Mouse (Mus musculus) myocyte (in vitro differentiated cells): ENCODE data around the gene Hectd2. TPM values are rescaled to one million over a fixed set of nuclear protein-coding genes. Genes with fewer than 3 reads are reported as not detected.

Source experiments
- H3K27me3 ChIP-seq: one replicate; pipeline ENCODE4 v1.6.1; 2011; ENCODE audit not compliant: control insufficient read depth, insufficient read depth, insufficient read length
- H3K36me3 ChIP-seq: one replicate; pipeline ENCODE4 v1.6.1; 2011; ENCODE audit not compliant: control insufficient read depth, insufficient read depth
- H3K4me2 ChIP-seq: one replicate; pipeline ENCODE4 v1.6.1; 2011; ENCODE audit warnings: low read depth, control low read depth
- H3K4me3 ChIP-seq: one replicate; pipeline ENCODE4 v1.5.1; 2011; ENCODE audit warnings: mild to moderate bottlenecking, control low read depth, moderate library complexity
- H3K79me2 ChIP-seq: one replicate; pipeline ENCODE4 v1.6.1; 2011; ENCODE audit not compliant: control insufficient read depth, insufficient read depth
- H3ac ChIP-seq: one replicate; pipeline ENCODE4 v1.6.1; 2011; ENCODE audit not compliant: control insufficient read depth, insufficient read length
- CEBPB ChIP-seq: IDR thresholded peaks from 2 replicates; pipeline ENCODE4 v1.6.1; 2011; ENCODE audit warnings: mild to moderate bottlenecking, moderate library complexity; ENCODE audit not compliant: poor library complexity, insufficient read depth, severe bottlenecking
- E2F4 ChIP-seq: IDR thresholded peaks from one replicate; pipeline ENCODE4 v1.6.1; 2011; ENCODE audit warnings: mild to moderate bottlenecking, control low read depth, moderate library complexity; ENCODE audit not compliant: insufficient read depth
- MAX ChIP-seq: IDR thresholded peaks from one replicate; pipeline ENCODE4 v1.6.1; 2011; ENCODE audit warnings: low read depth, mild to moderate bottlenecking, control low read depth
- MYOD1 ChIP-seq, 3 experiments: IDR thresholded peaks; one replicate each; pipeline ENCODE4 v1.6.1; 2011; ENCODE audit warnings: control low read depth in 2 of 3, low read depth in 2 of 3, mild to moderate bottlenecking in 2 of 3, moderate library complexity in 1 of 3; ENCODE audit not compliant: insufficient read length in 2 of 3, control insufficient read depth in 1 of 3
- MYOG ChIP-seq, 3 experiments: IDR thresholded peaks; one replicate each; pipeline ENCODE4 v1.6.1; 2011; ENCODE audit warnings: control low read depth in 2 of 3, low read depth in 2 of 3, mild to moderate bottlenecking in 2 of 3; ENCODE audit not compliant: insufficient read length in 2 of 3, control insufficient read depth in 1 of 3, insufficient read depth in 1 of 3
- POLR2A ChIP-seq: IDR thresholded peaks from one replicate; pipeline ENCODE4 v1.6.1; 2011; ENCODE audit warnings: low read depth, mild to moderate bottlenecking, control low read depth, moderate library complexity; ENCODE audit not compliant: insufficient read length
- POLR2AphosphoS2 ChIP-seq: IDR thresholded peaks from one replicate; pipeline ENCODE4 v1.6.1; 2011; ENCODE audit warnings: low read depth, control low read depth; ENCODE audit not compliant: insufficient read length
- REST ChIP-seq: IDR thresholded peaks from one replicate; pipeline ENCODE4 v1.6.1; 2011; ENCODE audit warnings: mild to moderate bottlenecking, control low read depth, moderate library complexity; ENCODE audit not compliant: insufficient read depth, insufficient read length
- SRF ChIP-seq: IDR thresholded peaks from one replicate; pipeline ENCODE4 v1.6.1; 2011; ENCODE audit warnings: low read depth; ENCODE audit not compliant: control insufficient read depth, insufficient read length
- TCF12 ChIP-seq: IDR thresholded peaks from one replicate; pipeline ENCODE4 v1.6.1; 2011; ENCODE audit warnings: mild to moderate bottlenecking, control low read depth; ENCODE audit not compliant: poor library complexity, insufficient read depth, severe bottlenecking
- TCF3 ChIP-seq: IDR thresholded peaks from one replicate; pipeline ENCODE4 v1.6.1; 2011; ENCODE audit warnings: low read depth, control low read depth; ENCODE audit not compliant: insufficient read length
- USF1 ChIP-seq: IDR thresholded peaks from one replicate; pipeline ENCODE4 v1.6.1; 2011; ENCODE audit warnings: low read depth, mild to moderate bottlenecking, control low read depth, moderate library complexity
- polyA plus RNA-seq: library from polyadenylated mRNA; unstranded; fragments of >200 nt; fragmentation: generic; extraction: Trizol; gene quantifications from one replicate; pipeline ENCODE4 v1.2.1, GENCODE M21; 2012; ENCODE audit warnings: missing spikeins

The Hectd2 gene
- polyA plus RNA-seq, 1 experiment = 0.88 TPM

- TF ChIP-seq SRF (no peak), MAX (no peak), USF1 (no peak), TCF12 (no peak), TCF3 (no peak), MYOD1 (IDR thresholded peaks at IDR 0.05; ENCODE audit: control insufficient read depth in 1 of 3, insufficient read length in 2 of 3, low read depth in 2 of 3) (no peak), E2F4 (no peak), POLR2A (no peak), REST (no peak)
- Histone ChIP-seq H3K27me3 (no peaks in the 10 kb centered on the region), H3K4me3 (no peak overlapping the region), H3ac (no peak overlapping the region), H3K79me2 (no peaks in the 10 kb centered on the region), H3K36me3 (no peaks in the 10 kb centered on the region), H3K4me2 (no peak overlapping the region)
Observed at GRCm38 (mm10) chr19:36560160-36560559, 5.7 kb downstream of the Hectd2 start.

GRCm38 (mm10) chr19:36561171-36561570 lies 6.7 kb downstream of the Hectd2 start:
- Histone ChIP-seq H3K79me2 (no peaks in the 10 kb centered on the region), H3ac (no peak overlapping the region), H3K36me3 (no peaks in the 10 kb centered on the region), H3K27me3 (no peaks in the 10 kb centered on the region), H3K4me2 (no peak overlapping the region), H3K4me3 (no peak overlapping the region)
- no peak for TF ChIP-seq CEBPB
- no peak for TF ChIP-seq TCF12
- TF ChIP-seq POLR2A = no peak
- no peak for TF ChIP-seq SRF
- TF ChIP-seq E2F4 = no peak
- no peak for TF ChIP-seq MYOD1 (IDR thresholded peaks at IDR 0.05; ENCODE audit: control insufficient read depth in 1 of 3, insufficient read length in 2 of 3, low read depth in 2 of 3)
- no peak for TF ChIP-seq USF1
- TF ChIP-seq MAX = no peak
- no peak for TF ChIP-seq TCF3
- TF ChIP-seq POLR2AphosphoS2 = no peak
- no peak for TF ChIP-seq REST
- no peak for TF ChIP-seq MYOG (IDR thresholded peaks at IDR 0.05; ENCODE audit: control insufficient read depth in 1 of 3, insufficient read depth in 1 of 3, insufficient read length in 2 of 3, low read depth in 2 of 3)

GRCm38 (mm10) chr19:36564396-36564795 lies 10.0 kb downstream of the Hectd2 start:
- Histone ChIP-seq H3K36me3 (no peaks in the 10 kb centered on the region), H3K27me3 (no peaks in the 10 kb centered on the region), H3K4me3 (no peak overlapping the region), H3K4me2 (no peak overlapping the region), H3K79me2 (no peaks in the 10 kb centered on the region), H3ac (no peak overlapping the region)
- no peak for TF ChIP-seq TCF12
- TF ChIP-seq TCF3 = no peak
- no peak for TF ChIP-seq SRF
- no peak for TF ChIP-seq CEBPB
- TF ChIP-seq REST = no peak
- no peak for TF ChIP-seq POLR2AphosphoS2
- no peak for TF ChIP-seq MYOG (IDR thresholded peaks at IDR 0.05; ENCODE audit: control insufficient read depth in 1 of 3, insufficient read depth in 1 of 3, insufficient read length in 2 of 3, low read depth in 2 of 3)

GRCm38 (mm10) chr19:36573986-36574385 lies 19.5 kb downstream of the Hectd2 start:
- Histone ChIP-seq H3K36me3 (no peaks in the 10 kb centered on the region), H3K4me3 (no peak overlapping the region), H3K4me2 (no peak overlapping the region), H3K27me3 (no peaks in the 10 kb centered on the region), H3K79me2 (no peaks in the 10 kb centered on the region), H3ac (no peak overlapping the region)
- no peak for TF ChIP-seq E2F4
- TF ChIP-seq CEBPB = no peak

GRCm38 (mm10) chr19:36575159-36575558 lies 20.7 kb downstream of the Hectd2 start:
- Histone ChIP-seq H3K4me2 (no peak overlapping the region), H3K4me3 (no peak overlapping the region), H3K27me3 (no peaks in the 10 kb centered on the region), H3ac (no peak overlapping the region), H3K36me3 (no peaks in the 10 kb centered on the region), H3K79me2 (no peaks in the 10 kb centered on the region)
- TF ChIP-seq TCF12 = no peak
- no peak for TF ChIP-seq E2F4
- no peak for TF ChIP-seq POLR2AphosphoS2
- TF ChIP-seq REST = no peak
- no peak for TF ChIP-seq MYOD1 (IDR thresholded peaks at IDR 0.05; ENCODE audit: control insufficient read depth in 1 of 3, insufficient read length in 2 of 3, low read depth in 2 of 3)
- TF ChIP-seq MYOG (IDR thresholded peaks at IDR 0.05; ENCODE audit: control insufficient read depth in 1 of 3, insufficient read depth in 1 of 3, insufficient read length in 2 of 3, low read depth in 2 of 3) = no peak
- no peak for TF ChIP-seq TCF3
- TF ChIP-seq CEBPB = no peak
- no peak for TF ChIP-seq MAX
- TF ChIP-seq SRF = no peak
- TF ChIP-seq USF1 = no peak
- no peak for TF ChIP-seq POLR2A
